In the genomic region with DNA sequence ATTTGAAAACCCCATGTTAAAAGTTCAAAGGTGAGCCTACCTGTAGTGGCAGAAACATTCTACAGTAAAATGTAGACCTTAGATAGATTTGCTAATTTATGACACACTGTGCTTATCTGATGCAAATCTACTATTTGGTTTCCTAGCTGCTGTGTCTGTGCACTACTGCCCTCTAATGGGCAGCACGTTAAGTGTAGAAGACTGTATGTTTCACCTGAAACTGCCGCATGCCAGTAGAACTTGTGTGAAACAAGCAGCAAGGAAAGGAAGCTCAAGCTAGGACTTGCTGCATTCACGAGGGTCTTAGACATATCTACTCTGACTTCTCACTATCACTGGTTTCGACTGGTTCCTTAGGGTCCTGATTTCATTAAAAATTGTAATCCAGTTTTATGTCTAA, we compare ENCODE assay signal across 8 mouse cellular contexts.
DNase-seq lines count a peak whose midpoint lies in the region.

No protein-coding gene starts in this region.

- intact Hi-C loops in left cerebral cortex, postnatal 25 days (cut with DNase I) = loop anchor here (1.0 to 2.0 kb wide), 2 partner anchors 145 to 196 kb away; no protein-coding TSS in a partner anchor

- peak; percentile 70 for DNase-seq in urinary bladder, postnatal 14 days (ENCODE audit: low spot score)
- DNase-seq in urinary bladder, postnatal 10 days (ENCODE audit: low spot score) = no peak
- DNase-seq in adrenal gland, adult 2 months = peak; percentile 50
- DNase-seq in embryo, embryonic 11 days = peak; percentile 72
- peak; percentile 77 for DNase-seq in induced T-regulatory cell, adult 2 months (ENCODE audit: low read depth)
- peak; percentile 67 to 76 for DNase-seq in left cerebral cortex, postnatal 25 days (ENCODE audit: low spot score in 2 of 2)
- peak; percentile 70 for DNase-seq in retina, embryonic 14.5 days (ENCODE audit: low spot score)
- no peak for DNase-seq in ovary, postnatal 36 days (ENCODE audit: low spot score)

Comparison
In these comparisons a context has a peak if more than half of its experiments do, and no peak if none do; other contexts are left out.
1. DNase-seq: peak in urinary bladder, postnatal 14 days (single experiment), adrenal gland, adult 2 months (single experiment), embryo, embryonic 11 days (single experiment), induced T-regulatory cell, adult 2 months (single experiment), left cerebral cortex, postnatal 25 days (2 of 2) and retina, embryonic 14.5 days (single experiment); none in urinary bladder, postnatal 10 days (single experiment) and ovary, postnatal 36 days (single experiment).